Mouse (Mus musculus) myocyte (in vitro differentiated cells): ENCODE data around the gene 0610040J01Rik.

Experiments used
- CEBPB ChIP-seq: IDR thresholded peaks from 2 replicates; pipeline ENCODE4 v1.6.1; 2011; ENCODE audit warnings: mild to moderate bottlenecking, moderate library complexity; ENCODE audit not compliant: poor library complexity, insufficient read depth, severe bottlenecking
- E2F4 ChIP-seq: IDR thresholded peaks from one replicate; pipeline ENCODE4 v1.6.1; 2011; ENCODE audit warnings: mild to moderate bottlenecking, control low read depth, moderate library complexity; ENCODE audit not compliant: insufficient read depth
- MAX ChIP-seq: IDR thresholded peaks from one replicate; pipeline ENCODE4 v1.6.1; 2011; ENCODE audit warnings: low read depth, mild to moderate bottlenecking, control low read depth
- MYOD1 ChIP-seq, 3 experiments: IDR thresholded peaks; one replicate each; pipeline ENCODE4 v1.6.1; 2011; ENCODE audit warnings: control low read depth in 2 of 3, low read depth in 2 of 3, mild to moderate bottlenecking in 2 of 3, moderate library complexity in 1 of 3; ENCODE audit not compliant: insufficient read length in 2 of 3, control insufficient read depth in 1 of 3
- MYOG ChIP-seq, 3 experiments: IDR thresholded peaks; one replicate each; pipeline ENCODE4 v1.6.1; 2011; ENCODE audit warnings: control low read depth in 2 of 3, low read depth in 2 of 3, mild to moderate bottlenecking in 2 of 3; ENCODE audit not compliant: insufficient read length in 2 of 3, control insufficient read depth in 1 of 3, insufficient read depth in 1 of 3
- POLR2A ChIP-seq: IDR thresholded peaks from one replicate; pipeline ENCODE4 v1.6.1; 2011; ENCODE audit warnings: low read depth, mild to moderate bottlenecking, control low read depth, moderate library complexity; ENCODE audit not compliant: insufficient read length
- POLR2AphosphoS2 ChIP-seq: IDR thresholded peaks from one replicate; pipeline ENCODE4 v1.6.1; 2011; ENCODE audit warnings: low read depth, control low read depth; ENCODE audit not compliant: insufficient read length
- REST ChIP-seq: IDR thresholded peaks from one replicate; pipeline ENCODE4 v1.6.1; 2011; ENCODE audit warnings: mild to moderate bottlenecking, control low read depth, moderate library complexity; ENCODE audit not compliant: insufficient read depth, insufficient read length
- SRF ChIP-seq: IDR thresholded peaks from one replicate; pipeline ENCODE4 v1.6.1; 2011; ENCODE audit warnings: low read depth; ENCODE audit not compliant: control insufficient read depth, insufficient read length
- TCF12 ChIP-seq: IDR thresholded peaks from one replicate; pipeline ENCODE4 v1.6.1; 2011; ENCODE audit warnings: mild to moderate bottlenecking, control low read depth; ENCODE audit not compliant: poor library complexity, insufficient read depth, severe bottlenecking
- TCF3 ChIP-seq: IDR thresholded peaks from one replicate; pipeline ENCODE4 v1.6.1; 2011; ENCODE audit warnings: low read depth, control low read depth; ENCODE audit not compliant: insufficient read length
- USF1 ChIP-seq: IDR thresholded peaks from one replicate; pipeline ENCODE4 v1.6.1; 2011; ENCODE audit warnings: low read depth, mild to moderate bottlenecking, control low read depth, moderate library complexity

- TF ChIP-seq USF1 (no peak), POLR2A (no peak), TCF12 (no peak), REST (no peak), CEBPB (no peak), E2F4 (no peak), SRF (no peak), MYOD1 (IDR thresholded peaks at IDR 0.05; ENCODE audit: control insufficient read depth in 1 of 3, insufficient read length in 2 of 3, low read depth in 2 of 3) (no peak), MAX (no peak), TCF3 (no peak), MYOG (IDR thresholded peaks at IDR 0.05; ENCODE audit: control insufficient read depth in 1 of 3, insufficient read depth in 1 of 3, insufficient read length in 2 of 3, low read depth in 2 of 3) (no peak), POLR2AphosphoS2 (no peak)
Measured at GRCm38 (mm10) chr5:63910171-63910960, 98.2 kb downstream of the 0610040J01Rik start.
